Mouse (Mus musculus) kidney, postnatal 0 days (tissue): ENCODE measurements around the gene Tnk2. TPM values are rescaled to one million over a fixed set of nuclear protein-coding genes. Genes with fewer than 3 reads are reported as not detected.

Source experiments
- ATAC-seq: fragments of 200-750 bp; cut with Nextera tagmentation; replicated peaks from 2 replicates; pipeline ENCODE4 v1.8.0; 2017; ENCODE audit warnings: low read depth, moderate number of reproducible peaks, moderate TSS enrichment, moderate library complexity; ENCODE audit not compliant: low FRiP score
- DNase-seq: peaks from one replicate; pipeline ENCODE4 v3.0.0-alpha.2; 2016; ENCODE audit warnings: low spot score
- H3K27ac ChIP-seq: fragments of 300-500 bp; sonication (generic); 2 replicates; pipeline ENCODE4 v1.5.1; 2014; ENCODE audit warnings: mild to moderate bottlenecking
- H3K27me3 ChIP-seq: fragments of 300-500 bp; sonication (generic); 2 replicates; pipeline ENCODE4 v1.6.1; 2014; ENCODE audit warnings: low read length, mixed read lengths; ENCODE audit not compliant: insufficient read depth
- H3K36me3 ChIP-seq: fragments of 300-500 bp; sonication (generic); 2 replicates; pipeline ENCODE4 v1.6.1; 2014; ENCODE audit warnings: low read length, mixed read lengths; ENCODE audit not compliant: insufficient read depth
- H3K4me1 ChIP-seq: fragments of 300-500 bp; sonication (generic); replicated peaks from 2 replicates; pipeline ENCODE4 v1.6.1; 2014; ENCODE audit warnings: antibody characterized with exemption, low read length, mixed read lengths; ENCODE audit not compliant: insufficient read depth
- H3K4me2 ChIP-seq: fragments of 300-500 bp; sonication (generic); 2 replicates; pipeline ENCODE4 v1.6.1; 2014; ENCODE audit warnings: mild to moderate bottlenecking, low read length, moderate library complexity, mixed read lengths
- H3K4me3 ChIP-seq: fragments of 300-500 bp; sonication (generic); replicated peaks from 2 replicates; pipeline ENCODE4 v1.5.1; 2014; ENCODE audit warnings: low read depth, low read length
- H3K9ac ChIP-seq: fragments of 300-500 bp; sonication (generic); 2 replicates; pipeline ENCODE4 v1.6.1; 2014; ENCODE audit warnings: low read depth, low read length
- H3K9me3 ChIP-seq: fragments of 300-500 bp; sonication (generic); replicated peaks from 2 replicates; pipeline ENCODE4 v1.6.1; 2016; ENCODE audit warnings: low read length, inconsistent platforms, mixed read lengths
- CTCF ChIP-seq: IDR thresholded peaks from 2 replicates; pipeline ENCODE4 v1.5.1; 2016; ENCODE audit warnings: antibody characterized with exemption, low read depth, mild to moderate bottlenecking, moderate library complexity
- WGBS: fragments of 180-500 bp; shearing (Covaris S2); extraction: QIAGEN DNeasy Blood & Tissue Kit; methylation state at CpG from one replicate; pipeline ENCODE4 v1.1.7; 2014; 5-methylcytosine and 5-hydroxymethylcytosine counted together
- polyA plus RNA-seq: library from polyadenylated mRNA; unstranded; fragments of >200 nt; fragmentation: Nextera tagmentation; extraction: Ambion mirVana; gene quantifications from 2 replicates; pipeline ENCODE4 v1.2.1, GENCODE M21; 2015

Tnk2 gene
- polyA plus RNA-seq, 1 experiment from 2014 or later, result 8.4 TPM

DNA sequence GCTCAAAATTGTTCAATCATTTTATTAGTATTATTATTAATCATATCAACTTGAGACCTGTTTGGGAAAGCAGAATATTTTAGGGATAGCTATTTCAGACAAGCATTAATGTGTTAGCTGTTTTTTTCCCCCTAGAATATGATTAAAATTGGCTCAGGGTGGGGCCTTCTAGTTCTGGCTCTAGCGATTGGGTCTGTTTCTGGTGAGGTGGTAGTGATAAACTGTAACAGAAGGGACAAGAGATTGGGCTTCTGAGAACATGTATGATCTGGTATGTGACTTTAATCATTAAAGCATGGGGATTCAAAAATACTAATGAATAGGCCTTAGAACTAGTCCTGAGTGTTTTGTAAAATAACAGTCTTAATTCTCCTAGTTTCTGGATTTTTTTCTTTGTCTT is 31.6 kb upstream of the Tnk2 start:
- WGBS, result 91% methylated on average over 1 of the region's 1 CpGs
- no peak overlapping the region for H3K4me2 ChIP-seq
- no peaks in the 10 kb centered on the region for H3K27me3 ChIP-seq
- no peak overlapping the region for H3K9ac ChIP-seq
- 0 out of 2 replicates have a peak, but pooled peaks cover 2% of the 10 kb centered on the region for H3K36me3 ChIP-seq
- TF ChIP-seq CTCF, result no peak
- no peaks in the 10 kb centered on the region for H3K9me3 ChIP-seq
- H3K27ac ChIP-seq, result no peak overlapping the region
- DNase-seq, result no peak
- no peaks in the 10 kb centered on the region for H3K4me1 ChIP-seq
- no peak for ATAC-seq
- H3K4me3 ChIP-seq, result no peak overlapping the region

DNA sequence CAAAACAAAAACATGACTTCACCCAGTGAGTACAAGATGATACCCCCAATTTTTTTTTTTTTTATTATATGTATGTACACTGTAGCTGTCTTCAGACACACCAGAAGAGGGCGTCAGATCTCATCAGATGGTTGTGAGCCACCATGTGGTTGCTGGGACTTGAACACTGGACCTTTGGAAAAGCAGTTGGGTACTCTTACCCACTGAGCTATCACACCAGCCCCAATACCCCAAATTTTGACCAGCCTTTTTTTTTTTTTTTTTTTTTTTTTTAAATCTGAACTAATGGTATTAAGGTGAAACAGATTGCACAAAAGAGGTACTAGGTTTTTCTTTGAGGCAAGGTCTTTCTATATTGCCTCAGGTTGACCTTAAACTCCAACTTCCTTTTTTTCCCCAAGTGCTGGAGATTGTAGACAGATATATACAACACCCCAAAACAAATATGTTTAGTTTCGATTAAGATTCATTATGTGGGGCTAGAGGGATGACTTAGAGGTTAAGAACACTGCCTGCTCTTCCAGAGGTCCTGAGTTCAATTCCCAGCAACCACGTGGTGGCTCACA is 30.3 kb upstream of the Tnk2 start:
- no peaks in the 10 kb centered on the region for H3K4me1 ChIP-seq
- H3K4me2 ChIP-seq, result no peak overlapping the region
- 0 out of 2 replicates have a peak, but pooled peaks cover 2% of the 10 kb centered on the region for H3K36me3 ChIP-seq
- H3K27me3 ChIP-seq, result no peaks in the 10 kb centered on the region
- DNase-seq (no peak), ATAC-seq (no peak)
- TF ChIP-seq CTCF, result 0 out of 2 replicates have a peak, but pooled peaks have one; percentile 2
- no peak overlapping the region for H3K4me3 ChIP-seq
- no peaks in the 10 kb centered on the region for H3K9me3 ChIP-seq
- no peak overlapping the region for H3K9ac ChIP-seq
- no peak overlapping the region for H3K27ac ChIP-seq
- WGBS, result 78% methylated on average over 3 of the region's 3 CpGs

- Histone ChIP-seq H3K9me3 (no peaks in the 10 kb centered on the region), H3K4me2 (no peak overlapping the region), H3K36me3 (peaks cover 5% of the 10 kb centered on the region; the same call in 1 of the 2 replicates), H3K9ac (no peak overlapping the region), H3K27ac (no peak overlapping the region), H3K27me3 (no peaks in the 10 kb centered on the region), H3K4me1 (no peaks in the 10 kb centered on the region), H3K4me3 (no peak overlapping the region)
- ATAC-seq, result no peak
- peak; percentile 50 for TF ChIP-seq CTCF
- no peak for DNase-seq
- WGBS, result 57% methylated on average over 4 of the region's 4 CpGs
Measured at GRCm38 (mm10) chr16:32614047-32614446, 29.6 kb upstream of the Tnk2 start.

DNA sequence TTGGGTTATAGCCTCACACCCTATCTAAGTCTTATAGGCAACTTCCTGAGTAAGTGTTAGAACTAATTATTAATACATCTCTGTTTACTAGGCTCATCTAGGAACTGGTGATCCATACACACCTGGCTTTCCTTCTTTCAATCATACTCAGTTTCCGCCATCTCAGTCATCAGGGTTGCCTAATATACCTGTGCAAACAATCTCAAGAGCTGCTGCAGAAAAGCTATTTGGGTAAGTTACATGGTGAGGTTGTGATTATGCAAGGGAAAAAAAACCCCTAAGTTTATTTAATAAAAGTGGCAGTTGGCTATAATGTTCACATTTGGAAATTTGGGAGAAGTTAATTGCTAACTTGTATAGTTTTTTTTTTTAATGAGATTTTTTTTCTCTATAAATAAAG is 24.7 kb upstream of the Tnk2 start:
- DNase-seq, result no peak
- Histone ChIP-seq H3K4me1 (no peaks in the 10 kb centered on the region), H3K9ac (no peak overlapping the region), H3K4me2 (no peak overlapping the region), H3K36me3 (peaks cover 24% of the 10 kb centered on the region), H3K4me3 (no peak overlapping the region), H3K9me3 (no peaks in the 10 kb centered on the region), H3K27me3 (no peaks in the 10 kb centered on the region), H3K27ac (no peak overlapping the region)
- no peak for ATAC-seq
- 98% methylated on average over 1 of the region's 1 CpGs for WGBS
- TF ChIP-seq CTCF, result no peak

- Histone ChIP-seq H3K4me1 (no peaks in the 10 kb centered on the region), H3K27me3 (no peaks in the 10 kb centered on the region), H3K4me2 (no peak overlapping the region), H3K27ac (no peak overlapping the region), H3K9me3 (no peaks in the 10 kb centered on the region), H3K36me3 (peaks cover 32% of the 10 kb centered on the region), H3K4me3 (no peak overlapping the region), H3K9ac (no peak overlapping the region)
- no peak for DNase-seq
- 90% methylated on average over 8 of the region's 8 CpGs for WGBS
- TF ChIP-seq CTCF, result no peak
- no peak for ATAC-seq
Measured at GRCm38 (mm10) chr16:32628140-32628539, 15.5 kb upstream of the Tnk2 start.

DNA sequence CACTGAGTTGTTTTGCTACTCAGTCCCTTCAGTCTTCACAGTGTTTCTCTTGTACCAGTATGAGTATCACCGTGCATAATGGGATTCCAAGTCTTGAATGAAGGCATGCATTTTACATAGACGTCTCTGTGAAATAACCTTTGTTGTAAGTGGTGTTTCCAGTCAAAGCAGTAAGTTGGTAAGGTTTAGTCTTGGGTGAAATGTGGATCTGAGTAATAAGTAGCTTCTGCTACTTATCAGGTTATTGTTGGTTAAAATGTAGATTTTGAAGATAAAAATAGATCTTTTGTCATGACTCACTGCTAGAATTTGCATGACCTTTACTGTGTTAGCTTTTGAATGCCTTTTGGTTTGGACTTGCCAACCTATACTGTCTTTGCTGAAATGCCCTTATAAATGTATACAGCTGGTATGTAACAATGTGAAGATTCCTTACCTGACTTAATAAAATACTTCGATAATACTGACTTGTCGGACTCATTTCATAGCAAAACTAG is 11.3 kb upstream of the Tnk2 start:
- 96% methylated on average over 4 of the region's 4 CpGs for WGBS
- H3K9ac ChIP-seq, result no peak overlapping the region
- TF ChIP-seq CTCF, result no peak
- H3K9me3 ChIP-seq, result no peaks in the 10 kb centered on the region
- H3K4me1 ChIP-seq, result no peaks in the 10 kb centered on the region
- H3K4me2 ChIP-seq, result no peak overlapping the region
- H3K27me3 ChIP-seq, result no peaks in the 10 kb centered on the region
- peaks cover 16% of the 10 kb centered on the region for H3K36me3 ChIP-seq
- no peak for ATAC-seq
- no peak for DNase-seq
- H3K27ac ChIP-seq, result no peak overlapping the region
- no peak overlapping the region for H3K4me3 ChIP-seq
